Mouse (Mus musculus) thymus, postnatal 14 days (tissue): ENCODE measurements at regions not wholly inside any gene's neighbourhood (a gene's known extent, or its start where the extent isn't known, plus 50 kb on each side); places are given as distances from the start of the nearest gene placed in this dataset.

Source experiments
- DNase-seq: peaks from one replicate; pipeline ENCODE4 v3.0.0; 2021

GRCm38 (mm10) chr13:47768963-47769527, 492.0 kb upstream of the Id4 start:
- DNase-seq: no peak

DNA sequence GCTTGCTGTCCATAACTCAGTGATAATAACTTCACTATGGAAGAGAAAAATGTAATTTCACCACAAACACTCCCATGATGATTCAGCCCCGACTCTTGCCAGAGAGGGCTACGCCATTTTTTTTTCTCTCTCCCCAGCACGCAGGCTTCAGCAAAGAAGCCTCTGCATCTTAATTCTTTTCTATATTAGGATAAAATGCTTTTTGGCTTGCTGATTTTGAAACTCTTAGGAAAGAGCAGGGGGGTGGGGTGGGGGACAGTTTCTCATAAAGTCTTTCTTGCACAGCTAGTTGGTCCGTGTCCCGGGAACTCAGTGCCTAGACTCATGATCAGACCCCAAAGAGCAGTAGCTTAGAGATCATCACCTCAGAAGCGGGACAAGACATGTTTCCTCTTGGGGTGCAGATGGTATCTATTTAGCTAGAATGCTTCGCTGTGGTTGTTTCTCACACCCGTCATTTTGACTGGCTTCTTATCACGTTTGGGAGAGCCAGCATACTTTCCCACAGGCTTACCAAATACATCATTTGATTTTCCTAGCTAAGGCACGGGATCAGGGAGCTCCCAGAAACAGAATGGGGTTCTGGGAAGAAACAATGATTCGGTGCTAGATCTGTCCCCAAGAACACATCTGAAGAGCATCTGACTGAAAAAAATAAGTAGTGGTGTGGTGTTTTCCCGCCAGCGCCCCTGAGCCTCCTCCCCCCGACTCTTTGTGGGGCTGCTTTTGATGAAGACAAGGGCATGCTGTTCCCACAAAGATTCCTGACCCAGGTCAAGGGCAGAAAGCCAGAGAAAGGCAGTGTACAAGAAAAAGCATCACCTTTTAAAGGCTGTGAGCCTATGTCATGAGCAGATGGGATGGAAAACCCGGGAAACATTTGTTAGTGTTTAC, 483.6 kb upstream of the Id4 start:
- DNase-seq: no peak

GRCm38 (mm10) chr13:47778218-47779009, 482.6 kb upstream of the Id4 start:
- no peak for DNase-seq

DNA sequence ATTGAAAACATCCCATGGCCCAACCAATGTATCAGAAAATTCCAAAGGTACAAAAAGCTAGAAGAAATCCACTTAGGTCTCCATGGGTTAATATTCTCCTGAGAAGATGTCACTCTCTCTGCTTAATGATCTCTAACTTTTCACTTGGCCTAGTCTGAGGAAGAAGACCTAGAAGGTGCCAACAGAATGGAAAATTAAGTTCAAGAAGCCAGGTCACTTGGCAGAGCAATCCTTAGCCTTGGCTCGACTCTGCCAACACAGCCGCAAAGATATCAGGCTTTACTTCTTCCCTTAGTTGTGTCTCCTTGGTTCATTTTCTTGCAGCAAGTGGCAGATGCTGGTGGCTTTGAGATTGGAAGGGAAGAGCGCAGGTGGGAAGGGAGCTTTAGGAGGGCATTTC, 476.6 kb upstream of the Id4 start:
- DNase-seq: no peak

DNA sequence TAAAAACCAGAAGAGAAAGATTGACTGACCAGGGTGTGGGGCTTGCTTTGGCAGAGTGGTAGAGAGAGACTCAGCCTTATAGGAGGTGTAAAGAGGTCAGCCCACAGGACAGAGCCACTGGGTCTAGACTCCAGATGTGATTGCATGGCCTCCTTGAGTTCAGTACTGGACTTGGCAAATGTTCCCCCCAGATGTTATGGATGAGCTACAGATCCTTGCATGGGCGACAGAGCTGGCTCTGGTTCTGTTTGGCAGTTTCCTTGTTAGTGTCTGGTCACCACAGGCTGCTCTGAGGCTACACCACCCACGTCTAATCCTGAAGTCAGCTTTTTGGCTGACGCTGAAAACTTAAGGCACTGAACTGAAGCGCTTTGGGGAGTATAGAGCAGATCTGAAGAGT, 463.2 kb upstream of the Id4 start:
- no peak for DNase-seq

GRCm38 (mm10) chr13:47811711-47812415, 449.2 kb upstream of the Id4 start:
- DNase-seq: no peak

GRCm38 (mm10) chr13:47818924-47819564, 442.0 kb upstream of the Id4 start:
- DNase-seq: no peak

DNA sequence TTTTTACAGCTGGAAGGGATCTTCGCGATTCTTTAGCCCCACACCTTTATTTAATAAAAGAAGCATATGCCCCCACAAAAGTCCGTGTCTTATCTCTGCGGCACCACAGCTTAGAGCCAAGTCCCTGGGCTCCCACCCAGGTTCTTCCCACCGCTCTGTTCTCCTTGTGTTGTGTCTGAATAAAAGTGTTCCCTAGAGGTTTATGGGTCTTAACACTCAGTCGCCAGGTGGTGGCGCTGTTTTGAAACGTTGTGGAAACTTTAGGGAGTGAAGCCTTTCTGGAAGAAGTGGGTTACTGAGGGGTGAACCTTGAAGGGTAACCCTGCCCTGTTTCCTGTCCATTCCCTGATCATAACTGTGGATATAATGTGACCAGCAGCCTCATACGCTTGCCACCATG, 424.5 kb upstream of the Id4 start:
- no peak for DNase-seq

DNA sequence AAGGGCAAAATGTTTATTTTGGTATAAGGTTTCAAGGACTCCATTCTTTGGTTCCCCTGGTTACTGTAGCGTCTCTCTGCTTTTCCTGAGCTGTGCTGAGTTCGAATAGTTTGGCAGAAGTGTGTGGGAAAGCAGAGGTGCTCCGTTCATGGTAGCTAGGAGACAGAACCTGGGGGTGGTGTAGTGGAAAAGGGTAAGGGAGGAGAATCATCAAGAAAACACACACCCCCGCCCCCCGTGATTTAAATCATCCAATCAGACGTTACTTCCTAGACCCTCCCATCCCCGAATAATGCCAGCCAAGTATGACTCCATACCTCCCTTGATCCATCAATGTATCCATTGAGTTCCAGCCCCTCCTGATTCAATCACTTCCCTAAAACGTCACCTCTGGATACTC, 418.6 kb upstream of the Id4 start:
- no peak for DNase-seq

GRCm38 (mm10) chr13:47843011-47843410, 418.0 kb upstream of the Id4 start:
- no peak for DNase-seq

DNA sequence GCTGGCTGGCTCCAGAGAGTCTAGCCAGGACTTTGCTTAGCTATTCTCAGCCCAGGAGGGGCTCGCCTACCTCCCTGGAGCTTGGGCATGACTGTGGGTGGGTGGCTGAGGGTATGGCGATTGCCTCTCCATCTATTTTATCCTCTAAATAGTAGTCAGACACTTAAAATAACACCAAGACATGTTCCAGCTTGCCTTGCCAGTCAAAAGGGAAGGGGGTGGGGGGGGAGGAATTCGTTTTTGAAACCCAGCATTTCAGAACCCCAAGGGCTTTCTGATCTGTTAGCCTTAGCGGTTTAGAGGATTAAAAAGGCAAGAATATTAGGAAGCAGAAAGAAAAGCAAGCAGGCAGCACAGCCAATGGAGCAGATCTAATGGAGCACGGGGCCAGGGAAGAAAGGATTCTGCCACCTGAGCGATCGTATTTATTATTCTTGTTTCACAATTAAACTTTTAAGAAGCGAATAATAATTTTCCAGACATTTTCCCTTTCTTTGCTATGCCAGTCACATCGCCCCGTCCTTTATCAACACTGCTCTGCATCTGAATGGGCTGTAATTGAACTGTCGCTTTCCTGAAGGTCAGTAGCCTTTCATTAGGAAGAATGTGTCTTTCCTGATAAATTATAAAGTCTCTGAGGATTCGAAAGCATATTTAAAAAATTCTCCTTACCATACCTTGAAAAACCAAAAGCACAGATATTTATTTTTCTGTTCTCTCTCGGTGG, 417.3 kb upstream of the Id4 start:
- no peak for DNase-seq

DNA sequence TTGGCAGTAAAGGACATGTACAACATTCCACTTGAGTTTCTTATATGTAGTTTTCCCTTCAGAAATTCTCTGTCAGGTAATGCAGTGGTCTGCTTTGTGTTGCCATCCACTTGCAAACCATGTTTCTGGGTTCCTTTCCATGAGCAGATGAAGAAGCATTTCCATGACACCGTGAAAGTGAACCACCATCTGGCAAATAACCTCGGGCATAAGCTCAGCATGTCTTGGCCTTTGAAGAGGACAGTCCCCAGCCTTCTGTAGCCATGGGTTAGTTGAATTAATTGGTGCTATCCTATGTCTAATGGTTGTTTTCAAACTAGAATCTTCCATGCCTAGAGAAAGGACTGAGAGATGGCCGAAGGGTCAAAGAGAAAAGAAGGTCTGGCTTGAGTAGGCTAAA, 414.3 kb upstream of the Id4 start:
- no peak for DNase-seq

DNA sequence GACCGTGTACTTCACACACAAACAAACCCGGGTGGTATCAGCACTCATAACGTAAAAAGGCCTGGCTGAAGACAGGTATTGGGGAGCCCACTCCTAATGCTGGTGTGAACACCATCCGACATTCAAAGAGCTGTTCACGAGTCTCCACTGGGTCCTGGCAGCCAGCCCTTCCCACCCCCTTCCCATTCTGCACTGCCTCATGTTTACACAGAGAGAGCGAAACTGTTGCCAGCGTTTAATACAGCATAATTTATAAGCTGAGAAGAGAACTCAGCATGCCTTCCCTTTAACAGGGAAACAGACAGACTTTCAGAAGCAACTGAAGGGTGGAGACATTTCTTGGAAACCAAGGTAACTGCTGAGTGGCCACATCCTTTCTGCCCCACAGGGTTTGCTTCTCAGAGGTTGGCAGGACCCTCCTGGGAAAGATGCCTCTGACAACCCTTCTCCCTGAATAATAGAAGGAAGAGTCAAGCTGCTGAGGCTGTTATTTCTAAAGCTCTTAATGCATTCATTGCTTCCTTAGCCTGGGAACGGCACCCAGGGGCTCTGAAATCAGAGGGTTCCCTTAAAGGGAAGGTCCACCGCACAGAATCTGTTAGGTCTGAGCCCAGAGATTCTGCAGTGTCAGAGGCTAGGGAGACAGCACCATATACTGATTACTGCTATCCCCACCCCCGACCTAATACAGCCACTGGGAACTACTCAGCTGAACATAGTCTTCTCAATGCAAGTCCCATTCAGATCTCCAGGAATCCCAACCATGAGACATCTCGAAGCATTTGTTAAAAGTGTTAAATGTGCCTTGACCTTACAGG, 412.4 kb upstream of the Id4 start:
- no peak for DNase-seq

DNA sequence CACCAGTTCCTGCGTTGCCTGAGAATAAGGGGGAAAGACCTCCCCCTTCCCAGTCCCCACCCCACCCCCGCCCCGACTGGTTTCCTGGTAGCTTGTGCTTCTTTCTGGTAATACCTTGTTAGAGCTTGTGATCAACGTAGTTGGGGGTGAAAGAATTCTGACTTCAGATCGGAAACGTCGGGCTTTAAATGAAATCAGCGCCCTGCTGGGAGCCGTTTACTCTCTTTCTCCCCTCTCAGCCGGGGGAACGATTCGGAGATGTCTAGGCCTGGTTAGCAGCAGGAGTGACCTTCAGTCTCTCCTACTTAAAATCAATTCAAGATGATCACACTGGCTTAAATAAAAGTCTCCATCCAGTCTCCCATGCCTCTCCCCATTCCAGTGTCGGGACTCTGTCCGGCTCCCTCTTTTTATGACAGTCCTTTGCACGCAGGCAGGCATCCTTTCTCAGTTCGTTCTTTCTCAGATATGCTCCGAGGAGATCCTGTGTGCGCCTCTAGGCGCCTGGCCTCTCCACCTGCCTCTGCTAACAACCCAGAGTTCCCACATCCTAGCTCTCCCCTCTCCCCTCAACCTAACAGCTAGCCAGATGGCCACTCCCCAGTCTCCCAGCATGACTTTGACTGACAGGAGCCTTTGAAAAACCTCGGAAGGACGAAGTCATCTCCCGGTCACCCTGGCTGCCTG, 405.5 kb upstream of the Id4 start:
- DNase-seq: no peak

DNA sequence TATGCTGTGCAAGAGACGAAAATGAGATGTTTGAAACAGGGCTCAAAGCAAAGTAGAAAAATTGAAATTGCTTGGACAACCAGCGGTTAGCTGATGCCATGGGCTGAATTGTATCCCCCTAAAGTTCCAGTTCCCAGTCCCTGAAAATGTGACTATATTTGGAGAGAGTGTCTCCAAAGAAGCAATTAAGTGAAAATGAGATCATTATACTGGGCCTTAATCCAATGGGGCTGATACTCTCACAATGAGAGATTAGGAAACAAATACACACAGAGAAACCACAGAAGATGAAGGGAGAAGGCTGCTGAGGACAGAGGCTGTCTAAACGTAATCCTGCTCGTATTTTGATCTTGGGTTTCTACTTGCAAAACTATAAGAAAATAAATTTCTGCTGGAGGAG, 402.1 kb upstream of the Id4 start:
- DNase-seq: no peak

DNA sequence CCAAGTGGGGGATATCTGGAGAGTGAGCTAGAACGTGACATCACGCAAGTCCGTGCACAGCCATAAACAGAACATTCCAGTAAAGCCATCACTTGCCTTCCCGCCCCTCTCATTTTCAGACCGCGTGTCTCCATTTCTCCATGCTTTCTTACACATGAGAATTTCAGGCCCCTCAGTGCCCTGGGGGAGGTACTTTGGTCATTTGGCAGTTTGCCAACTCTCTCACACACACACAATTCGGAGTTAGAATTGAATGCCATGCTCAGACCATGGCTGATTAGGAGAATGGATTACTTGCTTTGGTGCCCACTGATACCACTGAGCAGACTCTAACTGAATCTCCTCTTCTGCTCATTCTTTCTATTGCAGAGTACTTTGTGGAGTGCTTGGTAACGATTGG, 400.7 kb upstream of the Id4 start:
- DNase-seq: no peak

GRCm38 (mm10) chr13:47862896-47863295, 398.1 kb upstream of the Id4 start:
- DNase-seq: no peak

- no peak for DNase-seq
Observed at GRCm38 (mm10) chr13:47868656-47869055, 392.4 kb upstream of the Id4 start.

- DNase-seq: no peak
Observed at GRCm38 (mm10) chr13:47869670-47870532, 391.1 kb upstream of the Id4 start.
